Mouse (Mus musculus): ENCODE results near the gene Rbbp8nl.

DNA sequence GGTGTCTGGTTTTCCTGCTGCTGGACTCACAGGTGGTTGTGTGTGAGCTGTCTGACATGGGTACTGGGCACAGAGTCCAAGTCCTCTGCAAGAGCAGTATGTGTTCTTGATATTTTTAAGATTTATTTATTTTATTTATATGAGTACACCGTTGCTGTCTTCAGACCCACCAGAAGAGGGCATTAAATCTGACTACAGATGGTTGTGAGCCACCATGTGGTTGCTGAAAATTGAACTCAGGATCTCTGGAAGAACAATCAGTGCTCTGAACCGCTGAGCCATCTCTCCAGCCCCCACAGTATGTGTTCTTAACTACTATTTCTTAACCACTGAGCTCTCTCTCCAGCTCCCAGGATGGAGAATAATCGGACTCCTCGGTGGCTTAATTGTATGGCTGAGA, 12.5 kb upstream of the Rbbp8nl start:
- TF ChIP-seq CTCF (conservative IDR thresholded peaks at IDR 0.05; ENCODE audit: low read length) (no peak; the same call in 1 of the 2 replicates), POU5F1 (IDR thresholded peaks at IDR 0.05; ENCODE audit: borderline replicate concordance, low read length) (no peak)

All from E14TG2a.4 (cell line).